Mouse (Mus musculus): Measurements from ENCODE around the gene Dop1b. TPM values are rescaled to one million over a fixed set of nuclear protein-coding genes. Genes with fewer than 3 reads are reported as not detected.

The Dop1b gene
- total and polyA plus RNA-seq, 3 experiments: 0.90 to 4.5 (median 3.1) TPM

DNA sequence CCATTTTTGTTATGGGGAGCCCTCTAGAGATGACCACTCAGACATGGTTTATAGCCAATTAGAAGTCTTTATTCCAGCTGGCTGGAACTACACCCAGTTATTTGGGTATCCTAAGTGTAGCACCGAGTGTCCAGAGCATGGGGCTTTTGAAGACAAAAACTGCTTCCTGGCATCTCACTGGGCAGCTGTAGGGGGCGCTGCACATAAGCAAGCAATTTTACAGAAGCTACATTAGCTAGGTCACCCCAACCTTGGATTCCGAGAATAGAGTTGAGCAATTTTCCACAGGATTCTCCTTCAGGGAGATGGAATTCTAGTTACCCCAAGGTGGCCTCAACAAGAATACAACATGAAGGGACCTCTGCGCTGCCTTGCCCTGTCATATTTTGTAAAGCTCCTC, 113.1 kb downstream of the Dop1b start:
- H3K36me3 ChIP-seq (replicated peaks in 1 of 2; ENCODE audit: control insufficient read depth in 1 of 2, insufficient read depth in 1 of 2, low read length in 1 of 2): no peaks in the 10 kb centered on the region
- no peak overlapping the region for H3K9ac ChIP-seq (ENCODE audit: insufficient read depth, low read depth)
- H3K4me3 ChIP-seq (replicated peaks in 1 of 3; ENCODE audit: low read depth in 2 of 3, low read length in 2 of 3, poor library complexity in 1 of 3): no peak overlapping the region
- TF ChIP-seq USF1 (IDR thresholded peaks at IDR 0.05; ENCODE audit: low read depth, low read length) (no peak), CTCF (conservative IDR thresholded peaks at IDR 0.05 in 1 of 2, IDR thresholded peaks at IDR 0.05 in 1 of 2; ENCODE audit: low read depth in 2 of 2, low read length in 2 of 2) (peak in 1 of 2 experiments; percentile 27; a peak in 2 of 4 replicates)
- no peaks in the 10 kb centered on the region for H3K27me3 ChIP-seq (replicated peaks)
- in situ Hi-C loops (cut with MboI; ENCODE audit: low pct_ligation_motif_present, low pct_unique_long_range_greater_than_20kb, low sequenced_read_pairs) (no loop called here), dilution Hi-C loops (cut with MboI; ENCODE audit: extremely low pct_ligation_motif_present, extremely low pct_unique_long_range_greater_than_20kb, low sequenced_read_pairs) (no loop called here)
- no peak for DNase-seq (ENCODE audit: extremely low read depth)
- H3K27ac ChIP-seq (ENCODE audit: insufficient read depth, low read depth): no peak overlapping the region
- H3K79me2 ChIP-seq (replicated peaks; ENCODE audit: control insufficient read depth, extremely low read depth, insufficient read depth, poor library complexity, severe bottlenecking): no peaks in the 10 kb centered on the region
- peaks cover 29% of the 10 kb centered on the region for H3K9me3 ChIP-seq (replicated peaks; ENCODE audit: low read length)
- no peak overlapping the region for H3K4me2 ChIP-seq (ENCODE audit: insufficient read depth, low read depth, poor library complexity, severe bottlenecking)
- H3K4me1 ChIP-seq (ENCODE audit: control insufficient read depth in 1 of 2, insufficient read depth in 2 of 2): no peaks in the 10 kb centered on the region

DNA sequence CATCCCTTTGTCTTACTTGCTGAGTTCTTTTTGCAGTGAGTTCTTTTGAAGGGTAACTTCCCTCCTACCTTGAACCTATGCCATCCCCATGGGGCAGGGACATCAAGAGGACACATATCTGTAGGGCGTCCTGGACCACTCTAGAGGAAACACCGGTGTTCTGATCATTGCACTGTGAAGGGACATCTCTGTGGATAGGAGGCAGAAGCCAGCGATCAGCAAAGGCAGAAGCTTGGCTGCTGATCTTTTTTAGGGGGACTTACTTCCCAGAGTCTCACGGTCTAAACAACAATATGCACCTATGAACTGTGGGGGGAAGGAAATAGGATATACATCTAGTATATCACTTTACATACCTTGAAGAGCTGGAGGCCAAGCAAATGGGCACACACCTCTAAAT, 113.8 kb downstream of the Dop1b start:
- no peaks in the 10 kb centered on the region for H3K36me3 ChIP-seq (replicated peaks in 1 of 2; ENCODE audit: control insufficient read depth in 1 of 2, insufficient read depth in 1 of 2, low read length in 1 of 2)
- dilution Hi-C loops (cut with MboI; ENCODE audit: extremely low pct_ligation_motif_present, extremely low pct_unique_long_range_greater_than_20kb, low sequenced_read_pairs) (no loop called here), in situ Hi-C loops (cut with MboI; ENCODE audit: low pct_ligation_motif_present, low pct_unique_long_range_greater_than_20kb, low sequenced_read_pairs) (no loop called here)
- H3K9me3 ChIP-seq (replicated peaks; ENCODE audit: low read length): peaks cover 29% of the 10 kb centered on the region
- TF ChIP-seq PAX5 (IDR thresholded peaks at IDR 0.05; ENCODE audit: low read length) (no peak), MAFK (IDR thresholded peaks at IDR 0.05; ENCODE audit: insufficient replicate concordance, low read length) (no peak), HCFC1 (IDR thresholded peaks at IDR 0.05; ENCODE audit: low read depth, low read length) (no peak), TCF12 (IDR thresholded peaks at IDR 0.05; ENCODE audit: low read depth, low read length) (no peak), UBTF (IDR thresholded peaks at IDR 0.05; ENCODE audit: low read depth, low read length) (no peak), BHLHE40 (IDR thresholded peaks at IDR 0.05; ENCODE audit: low read depth, low read length) (no peak), MAZ (IDR thresholded peaks at IDR 0.05; ENCODE audit: low read depth, low read length) (no peak), SMC3 (IDR thresholded peaks at IDR 0.05; ENCODE audit: low read depth, low read length) (no peak), ZC3H11A (IDR thresholded peaks at IDR 0.05; ENCODE audit: low read depth, low read length) (no peak), POLR2AphosphoS2 (IDR thresholded peaks at IDR 0.05; ENCODE audit: low read depth, low read length) (no peak), JUND (conservative IDR thresholded peaks at IDR 0.05; ENCODE audit: low read depth, low read length) (no peak), IRF4 (IDR thresholded peaks at IDR 0.05; ENCODE audit: low read depth, low read length) (no peak), USF1 (IDR thresholded peaks at IDR 0.05; ENCODE audit: low read depth, low read length) (no peak), MXI1 (IDR thresholded peaks at IDR 0.05; ENCODE audit: low read depth, low read length) (no peak), NRF1 (IDR thresholded peaks at IDR 0.05; ENCODE audit: low read depth, low read length) (no peak), JUN (IDR thresholded peaks at IDR 0.05; ENCODE audit: insufficient read depth, low read depth, low read length) (no peak), ETS1 (conservative IDR thresholded peaks at IDR 0.05; ENCODE audit: low read depth, low read length) (no peak)
- H3K79me2 ChIP-seq (replicated peaks; ENCODE audit: control insufficient read depth, extremely low read depth, insufficient read depth, poor library complexity, severe bottlenecking): no peaks in the 10 kb centered on the region
- no peak overlapping the region for H3K9ac ChIP-seq (ENCODE audit: insufficient read depth, low read depth)
- H3K4me3 ChIP-seq (replicated peaks in 1 of 3; ENCODE audit: low read depth in 2 of 3, low read length in 2 of 3, poor library complexity in 1 of 3): no peak overlapping the region
- peaks cover 0 to 4% of the 10 kb centered on the region in 2 experiments; a peak in 2 of 4 replicates for H3K4me1 ChIP-seq (ENCODE audit: control insufficient read depth in 1 of 2, insufficient read depth in 2 of 2)
- no peaks in the 10 kb centered on the region for H3K27me3 ChIP-seq (replicated peaks)
- DNase-seq (ENCODE audit: extremely low read depth): no peak
- H3K27ac ChIP-seq (ENCODE audit: insufficient read depth, low read depth): no peak overlapping the region
- no peak overlapping the region for H3K4me2 ChIP-seq (ENCODE audit: insufficient read depth, low read depth, poor library complexity, severe bottlenecking)
